Mouse (Mus musculus): Measurements from ENCODE around the gene Tmem203. TPM values are rescaled to one million over a fixed set of nuclear protein-coding genes. Genes with fewer than 3 reads are reported as not detected.

Tmem203 gene
- polyA plus RNA-seq, 1 experiment from 2014 or later, result 19.2 TPM

GRCm38 (mm10) chr2:25221331-25221772 lies 33.9 kb upstream of the Tmem203 start:
- no peak overlapping the region for H3K9ac ChIP-seq (ENCODE audit: low read length)
- 0 out of 2 replicates have a peak, but pooled peaks cover 4% of the 10 kb centered on the region for H3K27me3 ChIP-seq (replicated peaks; ENCODE audit: control insufficient read depth, insufficient read depth, low read length)
- peaks cover 9% of the 10 kb centered on the region; the same call in 1 of the 2 replicates for H3K36me3 ChIP-seq (ENCODE audit: control insufficient read depth, insufficient read depth, low read length)
- no peaks in the 10 kb centered on the region for H3K9me3 ChIP-seq (ENCODE audit: control insufficient read depth, low read length)
- H3K4me3 ChIP-seq (ENCODE audit: low read depth, low read length), result no peak overlapping the region
- H3K27ac ChIP-seq (ENCODE audit: low read depth), result no peak overlapping the region
- no peak overlapping the region for H3K4me2 ChIP-seq (ENCODE audit: low read length)
- peaks cover 9% of the 10 kb centered on the region for H3K4me1 ChIP-seq (replicated peaks; ENCODE audit: control insufficient read depth, insufficient read depth, low read length)
- ATAC-seq (replicated peaks; ENCODE audit: low FRiP score, low TSS enrichment, low read depth) (no peak), DNase-seq (ENCODE audit: low spot score) (no peak)
- WGBS, result 60% methylated on average over 5 of the region's 5 CpGs

GRCm38 (mm10) chr2:25223681-25224491 lies 31.4 kb upstream of the Tmem203 start:
- DNase-seq (ENCODE audit: low spot score) (no peak), ATAC-seq (replicated peaks; ENCODE audit: low FRiP score, low TSS enrichment, low read depth) (peak; percentile 59)
- peak overlapping the region; percentile 88 for H3K4me3 ChIP-seq (ENCODE audit: low read depth, low read length)
- H3K4me1 ChIP-seq (replicated peaks; ENCODE audit: control insufficient read depth, insufficient read depth, low read length), result peaks cover 9% of the 10 kb centered on the region
- H3K27me3 ChIP-seq (replicated peaks; ENCODE audit: control insufficient read depth, insufficient read depth, low read length), result no peaks in the 10 kb centered on the region
- peak overlapping the region; percentile 82 for H3K9ac ChIP-seq (ENCODE audit: low read length)
- no peaks in the 10 kb centered on the region for H3K9me3 ChIP-seq (ENCODE audit: control insufficient read depth, low read length)
- peak overlapping the region; percentile 74 for H3K4me2 ChIP-seq (ENCODE audit: low read length)
- peaks cover 9% of the 10 kb centered on the region; the same call in 1 of the 2 replicates for H3K36me3 ChIP-seq (ENCODE audit: control insufficient read depth, insufficient read depth, low read length)
- WGBS, result 2% methylated on average over 50 of the region's 53 CpGs
- peak overlapping the region; percentile 94 for H3K27ac ChIP-seq (ENCODE audit: low read depth)

- ATAC-seq (replicated peaks; ENCODE audit: low FRiP score, low TSS enrichment, low read depth), result no peak
- H3K36me3 ChIP-seq (ENCODE audit: control insufficient read depth, insufficient read depth, low read length), result peaks cover 9% of the 10 kb centered on the region; the same call in 1 of the 2 replicates
- H3K9me3 ChIP-seq (ENCODE audit: control insufficient read depth, low read length), result no peaks in the 10 kb centered on the region
- no peak for DNase-seq (ENCODE audit: low spot score)
- H3K4me3 ChIP-seq (ENCODE audit: low read depth, low read length), result peak within 1 kb of the TSS; percentile 88
- H3K27me3 ChIP-seq (replicated peaks; ENCODE audit: control insufficient read depth, insufficient read depth, low read length), result no peaks in the 10 kb centered on the region
- peak within 1 kb of the TSS; percentile 74 for H3K4me2 ChIP-seq (ENCODE audit: low read length)
- peak within 1 kb of the TSS; percentile 94 for H3K27ac ChIP-seq (ENCODE audit: low read depth)
- peaks cover 9% of the 10 kb centered on the region for H3K4me1 ChIP-seq (replicated peaks; ENCODE audit: control insufficient read depth, insufficient read depth, low read length)
- peak within 1 kb of the TSS; percentile 82 for H3K9ac ChIP-seq (ENCODE audit: low read length)
- 0% methylated on average over 17 of the region's 17 CpGs for whole genome bisulfite sequencing
These were observed 30.8 kb upstream of the Tmem203 start, which contains the start of gene Tubb4b for GRCm38 (mm10) chr2:25224492-25224765. Gene Tubb4b, minus strand, starts transcription at chr2:25224702.

GRCm38 (mm10) chr2:25224766-25225752 lies 30.2 kb upstream of the Tmem203 start:
- Histone ChIP-seq H3K4me2 (ENCODE audit: low read length) (peak overlapping the region; percentile 58), H3K9ac (ENCODE audit: low read length) (peak overlapping the region; percentile 50), H3K4me3 (ENCODE audit: low read depth, low read length) (peak overlapping the region; percentile 88), H3K4me1 (replicated peaks; ENCODE audit: control insufficient read depth, insufficient read depth, low read length) (peaks cover 9% of the 10 kb centered on the region), H3K9me3 (ENCODE audit: control insufficient read depth, low read length) (no peaks in the 10 kb centered on the region), H3K27ac (ENCODE audit: low read depth) (peak overlapping the region; percentile 94), H3K36me3 (ENCODE audit: control insufficient read depth, insufficient read depth, low read length) (peaks cover 9% of the 10 kb centered on the region; the same call in 1 of the 2 replicates), H3K27me3 (replicated peaks; ENCODE audit: control insufficient read depth, insufficient read depth, low read length) (no peaks in the 10 kb centered on the region)
- 2% methylated on average over 41 of the region's 41 CpGs for WGBS
- peak; percentile 97 for DNase-seq (ENCODE audit: low spot score)
- ATAC-seq (replicated peaks; ENCODE audit: low FRiP score, low TSS enrichment, low read depth), result peak; percentile 97

- WGBS, result 75% methylated on average over 8 of the region's 8 CpGs
- Histone ChIP-seq H3K27me3 (replicated peaks; ENCODE audit: control insufficient read depth, insufficient read depth, low read length) (no peaks in the 10 kb centered on the region), H3K36me3 (ENCODE audit: control insufficient read depth, insufficient read depth, low read length) (peaks cover 9% of the 10 kb centered on the region; the same call in 1 of the 2 replicates), H3K9ac (ENCODE audit: low read length) (peak overlapping the region; percentile 50), H3K9me3 (ENCODE audit: control insufficient read depth, low read length) (no peaks in the 10 kb centered on the region), H3K4me3 (ENCODE audit: low read depth, low read length) (no peak overlapping the region), H3K27ac (ENCODE audit: low read depth) (peak overlapping the region; percentile 93), H3K4me1 (replicated peaks; ENCODE audit: control insufficient read depth, insufficient read depth, low read length) (peaks cover 9% of the 10 kb centered on the region), H3K4me2 (ENCODE audit: low read length) (peak overlapping the region; percentile 58)
- ATAC-seq (replicated peaks; ENCODE audit: low FRiP score, low TSS enrichment, low read depth) (no peak), DNase-seq (ENCODE audit: low spot score) (no peak)
These were observed 29.3 kb upstream of the Tmem203 start for GRCm38 (mm10) chr2:25225811-25226379.

GRCm38 (mm10) chr2:25226864-25227263 lies 28.4 kb upstream of the Tmem203 start:
- H3K27ac ChIP-seq (ENCODE audit: low read depth), result no peak overlapping the region

GRCm38 (mm10) chr2:25227406-25227805 lies 27.8 kb upstream of the Tmem203 start:
- H3K9ac ChIP-seq (ENCODE audit: low read length), result no peak overlapping the region
- H3K4me1 ChIP-seq (replicated peaks; ENCODE audit: control insufficient read depth, insufficient read depth, low read length), result peaks cover 9% of the 10 kb centered on the region
- H3K27me3 ChIP-seq (replicated peaks; ENCODE audit: control insufficient read depth, insufficient read depth, low read length), result no peaks in the 10 kb centered on the region
- no peaks in the 10 kb centered on the region for H3K36me3 ChIP-seq (ENCODE audit: control insufficient read depth, insufficient read depth, low read length)
- WGBS, result 92% methylated on average over 4 of the region's 4 CpGs
- H3K4me2 ChIP-seq (ENCODE audit: low read length), result no peak overlapping the region
- no peak overlapping the region for H3K4me3 ChIP-seq (ENCODE audit: low read depth, low read length)
- H3K27ac ChIP-seq (ENCODE audit: low read depth), result no peak overlapping the region
- ATAC-seq (replicated peaks; ENCODE audit: low FRiP score, low TSS enrichment, low read depth) (no peak), DNase-seq (ENCODE audit: low spot score) (no peak)
- no peaks in the 10 kb centered on the region for H3K9me3 ChIP-seq (ENCODE audit: control insufficient read depth, low read length)

More at GRCm38 (mm10) chr2:25226864-25227263, 28.4 kb upstream of the Tmem203 start:
- peaks cover 2% of the 10 kb centered on the region; the same call in 1 of the 2 replicates for H3K36me3 ChIP-seq (ENCODE audit: control insufficient read depth, insufficient read depth, low read length)
- H3K4me1 ChIP-seq (replicated peaks; ENCODE audit: control insufficient read depth, insufficient read depth, low read length), result peaks cover 9% of the 10 kb centered on the region
- WGBS, result 82% methylated on average over 5 of the region's 5 CpGs
- DNase-seq (ENCODE audit: low spot score) (no peak), ATAC-seq (replicated peaks; ENCODE audit: low FRiP score, low TSS enrichment, low read depth) (no peak)
- H3K4me2 ChIP-seq (ENCODE audit: low read length), result no peak overlapping the region
- no peak overlapping the region for H3K4me3 ChIP-seq (ENCODE audit: low read depth, low read length)
- no peaks in the 10 kb centered on the region for H3K9me3 ChIP-seq (ENCODE audit: control insufficient read depth, low read length)
- H3K27me3 ChIP-seq (replicated peaks; ENCODE audit: control insufficient read depth, insufficient read depth, low read length), result no peaks in the 10 kb centered on the region
- H3K9ac ChIP-seq (ENCODE audit: low read length), result no peak overlapping the region

- Histone ChIP-seq H3K4me1 (replicated peaks; ENCODE audit: control insufficient read depth, insufficient read depth, low read length) (peaks cover 7% of the 10 kb centered on the region), H3K27me3 (replicated peaks; ENCODE audit: control insufficient read depth, insufficient read depth, low read length) (no peaks in the 10 kb centered on the region), H3K4me2 (ENCODE audit: low read length) (peak overlapping the region; percentile 42), H3K4me3 (ENCODE audit: low read depth, low read length) (peak overlapping the region; percentile 11; the same call in 1 of the 2 replicates), H3K27ac (ENCODE audit: low read depth) (peak overlapping the region; percentile 65; the same call in 1 of the 2 replicates), H3K9me3 (ENCODE audit: control insufficient read depth, low read length) (no peaks in the 10 kb centered on the region), H3K9ac (ENCODE audit: low read length) (no peak overlapping the region), H3K36me3 (ENCODE audit: control insufficient read depth, insufficient read depth, low read length) (no peaks in the 10 kb centered on the region)
- DNase-seq (ENCODE audit: low spot score) (peak; percentile 87), ATAC-seq (replicated peaks; ENCODE audit: low FRiP score, low TSS enrichment, low read depth) (no peak)
- WGBS, result under 1% methylated on average over 7 of the region's 7 CpGs
These were observed 26.8 kb upstream of the Tmem203 start for GRCm38 (mm10) chr2:25228431-25228889.
